Mouse (Mus musculus): ENCODE results near the gene Cer1.

DNA sequence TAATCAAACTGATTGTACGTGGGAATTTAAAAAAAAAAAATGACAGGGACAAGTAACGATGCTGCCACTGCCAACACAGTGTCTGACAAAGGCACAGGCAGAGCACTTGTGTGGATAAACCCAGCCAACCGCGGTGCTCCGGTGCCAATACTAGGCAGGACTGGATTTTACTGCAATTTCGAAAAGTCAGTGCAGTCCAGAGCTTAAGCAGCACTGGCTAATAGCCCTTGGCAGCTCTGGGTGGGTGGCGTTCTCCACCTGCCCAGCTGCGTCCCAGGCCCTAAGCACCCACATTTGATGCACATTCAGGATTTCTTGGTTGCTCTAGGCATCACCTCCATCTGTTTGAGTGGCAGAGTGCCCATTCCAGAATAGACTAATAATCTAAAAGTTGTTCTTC is 21.6 kb downstream of the Cer1 start:
- no peak for TF ChIP-seq POLR2A (IDR thresholded peaks at IDR 0.05; ENCODE audit: low read depth, low read length)
- TF ChIP-seq CTCF (IDR thresholded peaks at IDR 0.05; ENCODE audit: extremely low read depth, insufficient read depth, insufficient read length, insufficient replicate concordance): no peak

Data from spleen, adult 2 months (tissue).